Mouse (Mus musculus): ENCODE measurements around the gene Tnni3k.
A peak's percentile ranks its signal among the peaks of the same experiment; 100 is the strongest.

Gene Tnni3k

DNA sequence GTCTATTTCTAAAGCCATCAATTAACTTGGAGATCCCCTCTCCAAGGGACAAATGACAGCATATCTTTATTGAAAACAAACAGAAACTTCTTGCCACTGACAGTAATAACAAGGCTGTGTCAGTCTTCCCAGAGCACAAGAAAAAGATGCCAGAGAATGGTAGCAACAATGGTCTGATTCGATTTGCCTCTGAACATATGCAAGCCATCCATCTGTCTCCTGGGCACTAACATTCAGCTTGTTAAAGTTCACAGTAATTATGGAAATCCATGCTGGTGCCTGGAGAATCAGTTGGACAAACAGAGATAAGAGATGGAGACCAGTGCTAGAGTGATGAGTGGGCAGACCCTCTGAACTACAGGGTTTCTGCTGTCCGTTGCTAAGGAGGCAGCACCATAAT, 102.1 kb downstream of the Tnni3k start:
- DNase-seq (ENCODE audit: low read depth, low spot score): peak; percentile 8

DNA sequence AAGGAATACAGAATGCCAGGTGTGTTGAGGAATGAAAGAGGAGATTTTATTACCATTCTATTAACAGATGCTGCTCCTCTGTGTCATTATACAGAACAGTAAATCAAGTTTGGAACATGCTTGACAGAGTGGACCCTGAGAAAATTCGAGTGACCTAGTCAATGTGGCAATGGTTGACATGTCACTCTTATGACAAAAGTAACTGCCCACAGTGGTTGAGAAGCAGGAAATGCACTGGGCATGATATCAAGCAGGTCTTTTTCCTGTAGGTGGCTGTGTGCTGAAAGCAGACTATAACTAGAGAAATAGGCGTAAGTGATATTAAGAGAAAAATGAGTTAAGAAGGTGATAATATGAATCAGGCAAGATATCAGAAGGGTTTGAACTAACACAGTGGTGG, 105.7 kb downstream of the Tnni3k start:
- DNase-seq (ENCODE audit: low read depth, low spot score): no peak

GRCm38 (mm10) chr3:154945688-154946161, 109.5 kb downstream of the Tnni3k start:
- peak; percentile 61 for DNase-seq (ENCODE audit: low read depth, low spot score)

GRCm38 (mm10) chr3:154927757-154928156, 127.5 kb downstream of the Tnni3k start:
- peak; percentile 29 for DNase-seq (ENCODE audit: low read depth, low spot score)

- DNase-seq (ENCODE audit: low read depth, low spot score): no peak
Observed at GRCm38 (mm10) chr3:154924936-154925335, 130.3 kb downstream of the Tnni3k start.

- peak; percentile 82 for DNase-seq (ENCODE audit: low read depth, low spot score)
Observed at GRCm38 (mm10) chr3:154915566-154915965, 139.6 kb downstream of the Tnni3k start.

- peak; percentile 27 for DNase-seq (ENCODE audit: low read depth, low spot score)
Observed at GRCm38 (mm10) chr3:154913641-154914040, 141.6 kb downstream of the Tnni3k start.

DNA sequence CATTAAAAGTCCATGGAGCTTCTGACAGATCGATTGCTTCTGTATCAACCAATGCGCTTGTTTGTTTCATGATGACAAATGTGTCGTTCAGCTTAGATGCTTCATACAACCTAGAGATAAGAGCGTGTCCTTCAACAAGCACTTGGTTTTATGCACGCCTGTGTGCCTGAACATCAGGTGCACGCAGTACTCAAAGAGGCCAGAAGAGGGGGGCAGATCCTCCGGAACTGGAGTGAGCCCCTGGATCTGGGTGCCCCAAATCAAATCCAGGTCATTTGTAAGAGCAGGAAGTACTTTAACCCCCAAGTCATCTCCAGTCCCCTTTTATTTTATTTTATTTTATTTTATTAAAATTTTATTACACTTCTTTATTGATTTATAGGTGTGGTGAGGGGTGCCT, 158.5 kb downstream of the Tnni3k start:
- DNase-seq (ENCODE audit: low read depth, low spot score): no peak

DNA sequence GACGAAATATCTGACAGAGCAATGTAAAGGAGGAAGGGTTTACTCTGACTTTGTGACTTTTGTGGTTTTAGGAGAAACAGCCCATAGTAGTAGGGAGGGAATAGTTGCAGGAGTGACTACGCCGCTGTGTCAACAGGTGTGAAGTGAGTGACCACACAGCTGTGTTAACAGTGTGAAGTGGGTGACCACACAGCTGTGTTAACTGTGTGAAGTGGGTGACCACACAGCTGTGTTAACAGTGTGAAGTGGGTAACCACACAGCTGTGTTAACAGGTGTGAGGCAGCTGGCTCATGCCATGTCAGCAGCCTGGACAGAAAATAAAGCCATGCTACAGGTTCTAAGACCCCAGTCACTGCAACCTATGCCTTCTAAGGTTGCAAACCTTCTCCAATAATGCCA, 162.0 kb downstream of the Tnni3k start:
- no peak for DNase-seq (ENCODE audit: low read depth, low spot score)

DNA sequence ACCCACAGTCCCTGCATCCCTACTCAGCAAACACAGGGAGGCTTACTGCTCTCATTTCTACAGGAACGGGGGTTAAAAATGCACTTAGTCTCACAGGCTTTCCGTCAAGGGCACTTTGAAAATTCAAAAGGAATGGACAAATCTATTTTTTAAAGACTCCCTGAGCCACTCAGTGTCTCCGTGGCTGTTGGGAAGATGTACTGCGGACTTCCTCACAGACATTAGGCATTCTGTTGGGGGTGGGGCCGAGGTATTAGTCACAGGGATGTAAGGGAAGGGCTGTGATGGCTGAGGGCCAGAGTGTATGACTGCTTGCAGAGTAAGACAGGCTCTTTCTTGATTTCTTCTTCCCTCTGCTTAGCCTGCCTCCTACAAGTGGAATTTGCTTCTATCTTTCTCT, 169.8 kb downstream of the Tnni3k start:
- peak; percentile 83 for DNase-seq (ENCODE audit: low read depth, low spot score)

- DNase-seq (ENCODE audit: low read depth, low spot score): no peak
Observed at GRCm38 (mm10) chr3:154885048-154885447, 170.2 kb downstream of the Tnni3k start.

GRCm38 (mm10) chr3:154881428-154881986, 173.7 kb downstream of the Tnni3k start:
- DNase-seq (ENCODE audit: low read depth, low spot score): no peak

- DNase-seq (ENCODE audit: low read depth, low spot score): no peak
Observed at GRCm38 (mm10) chr3:154880536-154880939, 174.7 kb downstream of the Tnni3k start.

GRCm38 (mm10) chr3:154880108-154880507, 175.1 kb downstream of the Tnni3k start:
- DNase-seq (ENCODE audit: low read depth, low spot score): no peak

GRCm38 (mm10) chr3:154879515-154879914, 175.7 kb downstream of the Tnni3k start:
- no peak for DNase-seq (ENCODE audit: low read depth, low spot score)

DNA sequence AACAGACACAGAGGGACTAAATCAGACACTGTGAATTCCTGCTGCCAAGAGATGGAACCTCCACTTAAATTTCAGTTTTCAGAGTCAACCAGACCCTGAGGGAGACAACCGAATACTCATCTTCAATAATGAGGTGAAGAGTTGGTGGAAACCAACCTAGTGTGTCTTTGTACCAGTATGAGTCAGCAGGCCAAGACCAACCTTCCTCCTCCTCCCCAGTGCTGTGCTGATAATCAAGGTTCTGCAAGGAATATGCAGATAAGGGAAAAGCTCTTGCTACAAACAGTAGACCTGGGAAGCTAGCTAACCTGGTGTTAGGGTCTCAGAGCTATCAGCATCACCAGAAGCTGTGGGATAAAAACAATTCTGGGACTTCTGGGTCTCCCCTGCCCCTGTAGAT, 176.1 kb downstream of the Tnni3k start:
- DNase-seq (ENCODE audit: low read depth, low spot score): no peak

- DNase-seq (ENCODE audit: low read depth, low spot score): no peak
Observed at GRCm38 (mm10) chr3:154868807-154869206, 186.4 kb downstream of the Tnni3k start.

- DNase-seq (ENCODE audit: low read depth, low spot score): no peak
Observed at GRCm38 (mm10) chr3:154861921-154862320, 193.3 kb downstream of the Tnni3k start.

GRCm38 (mm10) chr3:154859721-154860120, 195.5 kb downstream of the Tnni3k start:
- DNase-seq (ENCODE audit: low read depth, low spot score): no peak

DNA sequence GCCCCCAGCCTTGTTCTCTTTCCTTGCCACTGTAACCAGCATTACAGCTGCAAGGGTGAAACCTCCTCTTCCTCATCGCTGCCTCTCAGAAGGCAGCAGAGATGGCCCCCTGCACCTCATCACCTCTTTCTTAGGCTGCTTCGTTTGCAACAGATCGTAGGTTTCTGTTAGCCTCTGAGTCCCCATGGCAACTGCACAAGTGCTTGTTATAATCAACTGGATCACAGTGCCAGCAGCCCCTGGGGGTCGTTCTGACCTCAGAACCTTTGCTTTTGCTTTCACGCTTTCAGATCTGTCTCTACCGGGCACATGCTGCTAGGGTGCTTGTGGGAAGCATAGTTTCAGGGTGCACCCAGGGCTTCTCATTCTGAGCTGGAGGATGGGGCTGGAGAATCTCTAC, 201.9 kb downstream of the Tnni3k start:
- no peak for DNase-seq (ENCODE audit: low read depth, low spot score)

DNA sequence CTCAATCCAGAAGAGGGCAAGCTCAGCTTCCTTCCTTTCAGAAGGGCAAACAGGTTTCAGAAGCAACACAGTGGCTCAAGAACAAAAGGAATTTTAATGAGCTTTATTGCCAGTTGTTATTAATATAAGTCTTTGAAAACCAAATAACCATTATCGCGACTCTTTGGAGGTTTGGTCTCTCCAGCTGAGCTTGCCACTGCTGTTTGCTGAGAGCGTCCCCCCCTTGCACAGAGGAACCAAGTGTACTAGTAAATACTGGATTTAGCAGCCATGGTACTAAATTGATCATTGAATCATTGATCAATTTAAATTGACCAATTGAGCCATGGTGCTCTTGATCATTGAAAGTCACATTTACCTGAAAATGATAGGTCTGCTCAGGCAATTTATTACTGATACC, 202.9 kb downstream of the Tnni3k start:
- no peak for DNase-seq (ENCODE audit: low read depth, low spot score)

DNA sequence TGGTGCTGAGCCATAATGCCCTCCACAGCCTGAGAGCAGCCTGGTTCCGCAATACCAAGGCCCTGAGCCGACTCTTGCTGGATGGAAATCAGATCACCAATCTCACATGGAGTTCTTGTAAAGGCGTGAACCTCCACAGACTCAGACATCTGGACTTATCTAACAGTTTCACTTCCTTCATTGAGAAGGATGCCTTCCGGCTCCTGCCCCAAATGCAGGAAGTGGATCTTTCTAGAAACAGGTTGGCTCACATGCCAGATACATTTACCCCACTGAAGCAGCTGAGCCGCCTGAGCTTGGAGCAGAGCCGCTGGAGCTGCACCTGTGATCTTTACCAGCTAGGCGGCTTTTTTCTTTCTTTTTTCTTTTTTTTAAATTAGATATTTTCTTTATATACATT, 213.0 kb downstream of the Tnni3k start:
- DNase-seq (ENCODE audit: low read depth, low spot score): no peak

DNA sequence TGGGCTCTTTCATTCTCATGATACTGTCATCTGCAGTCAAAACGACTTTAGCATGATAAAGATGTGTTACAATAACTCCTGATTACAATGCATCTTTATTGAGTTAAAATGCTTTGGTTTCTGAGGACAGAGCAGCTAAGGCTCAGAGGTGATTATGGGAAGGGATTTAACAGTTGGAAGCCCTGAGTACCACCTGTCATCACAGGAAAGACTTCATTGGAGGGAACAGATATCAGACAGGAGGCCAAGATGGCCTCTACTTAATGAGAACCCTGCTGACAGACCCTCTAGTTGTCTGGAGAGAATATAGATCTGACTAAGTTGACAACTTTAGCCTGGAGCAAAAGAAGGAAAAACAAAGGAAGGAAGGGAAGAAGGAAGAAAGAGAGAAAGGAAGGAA, 214.1 kb downstream of the Tnni3k start:
- no peak for DNase-seq (ENCODE audit: low read depth, low spot score)

- DNase-seq (ENCODE audit: low read depth, low spot score): no peak
Observed at GRCm38 (mm10) chr3:154837861-154838260, 217.3 kb downstream of the Tnni3k start.

Measured in brain, adult 2 months (tissue).